Mouse (Mus musculus): ENCODE measurements around the gene P4hb.

- no peak for TF ChIP-seq POLR2A (IDR thresholded peaks at IDR 0.05; ENCODE audit: low read depth, low read length)
- no peak for TF ChIP-seq CTCF (conservative IDR thresholded peaks at IDR 0.05; ENCODE audit: insufficient read depth, insufficient read length, low read depth, low read length)
These were observed 30.5 kb upstream of the P4hb start for GRCm38 (mm10) chr11:120603545-120603944.

All from kidney, adult 2 months (tissue).